Mouse (Mus musculus) kidney, adult 8-10 months (tissue): ENCODE results near the gene Bckdhb.
A peak's percentile ranks its signal among the peaks of the same experiment; 100 is the strongest.
"Not testable (repeated sequence)": the region's sequence is repeated elsewhere in the genome, so short reads cannot be mapped to it uniquely, and the experiment has no call there.

ENCODE experiments used
- DNase-seq, 2 experiments: peaks; one replicate each; pipeline ENCODE4 v3.0.0; 2022

The Bckdhb gene

DNA sequence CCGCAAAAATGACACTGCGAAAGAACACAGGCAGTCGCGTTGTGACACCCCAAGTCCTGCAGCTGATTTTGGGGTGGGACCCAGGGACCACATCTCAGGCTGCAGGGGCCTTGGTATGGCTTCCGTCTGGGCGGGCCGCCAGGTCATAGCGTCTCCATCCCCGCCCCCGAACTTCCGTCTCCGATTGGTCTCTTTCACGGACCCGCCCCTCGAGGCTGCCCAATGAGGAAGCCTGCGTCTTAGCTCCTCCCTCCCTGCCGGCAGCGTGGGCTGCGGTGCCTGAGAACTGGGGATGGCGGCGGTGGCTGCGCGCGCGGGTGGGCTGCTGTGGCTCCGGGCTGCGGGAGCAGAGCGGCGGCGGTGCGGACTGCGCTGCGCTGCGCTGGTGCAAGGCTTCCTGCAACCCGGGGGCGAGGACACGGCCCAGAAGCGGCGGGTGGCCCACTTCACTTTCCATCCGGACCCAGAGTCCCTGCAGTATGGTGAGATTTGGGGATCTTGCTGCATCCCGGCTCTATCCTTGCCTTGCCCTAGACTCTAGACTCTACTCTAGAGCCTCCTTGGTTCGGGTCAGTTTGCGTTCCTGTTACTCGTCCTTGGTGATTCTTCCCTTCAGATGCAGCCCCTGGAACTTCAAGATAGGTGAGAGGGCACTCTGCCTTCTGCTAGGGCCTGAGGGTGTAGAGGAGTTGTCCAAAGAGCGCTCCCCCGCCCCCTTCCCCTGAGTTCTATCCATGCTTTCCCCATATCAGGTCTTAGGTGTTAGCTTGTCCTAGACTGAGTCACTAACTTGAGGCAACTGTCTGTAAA lies at the start of gene Bckdhb:
Bckdhb (plus strand) TSS at position 268 of the 810 bp plus-strand sequence.
- peak; percentile 96 to 98 for DNase-seq

DNA sequence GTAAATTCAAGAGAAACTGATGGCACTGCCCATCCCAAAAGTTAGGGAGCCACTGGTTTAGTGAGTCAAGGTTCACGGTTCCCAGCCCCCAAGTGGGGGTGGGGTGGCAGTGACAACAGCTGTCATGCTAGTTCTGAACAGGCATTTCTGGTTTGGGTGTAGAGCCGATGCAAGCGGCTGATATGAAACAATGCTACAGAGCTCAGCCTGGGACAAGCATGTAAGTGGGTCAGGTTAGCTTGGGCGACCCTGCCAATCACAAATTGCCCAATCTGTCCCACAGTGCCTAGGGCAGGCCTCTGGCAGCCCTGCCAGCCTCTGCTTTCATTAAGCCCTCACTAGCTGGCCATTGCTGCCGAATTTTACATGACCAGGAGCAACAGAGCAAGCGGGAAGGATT lies 42.8 kb upstream of the Bckdhb start:
- DNase-seq = peak in 1 of 2 experiments; percentile 0

DNA sequence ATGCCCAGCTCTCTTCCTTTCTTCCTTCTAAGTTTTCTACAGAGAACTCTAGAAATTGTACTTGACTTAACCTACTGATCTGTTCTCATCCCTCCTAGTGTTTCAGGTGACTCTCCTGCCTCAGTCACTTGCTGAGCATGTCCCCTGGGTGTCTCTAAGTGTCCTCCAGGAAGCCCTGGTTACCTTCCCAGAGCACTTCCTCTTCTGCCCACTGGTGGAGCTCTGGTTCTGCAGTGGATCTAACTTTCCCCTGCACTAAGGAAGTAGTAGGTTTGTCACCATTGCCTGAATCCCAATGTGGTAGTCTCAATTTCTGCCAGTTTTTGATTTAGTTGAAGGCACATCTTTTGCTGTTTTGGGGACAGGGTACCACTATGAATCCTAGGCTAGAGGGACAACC lies 38.8 kb upstream of the Bckdhb start:
- no peak for DNase-seq

DNA sequence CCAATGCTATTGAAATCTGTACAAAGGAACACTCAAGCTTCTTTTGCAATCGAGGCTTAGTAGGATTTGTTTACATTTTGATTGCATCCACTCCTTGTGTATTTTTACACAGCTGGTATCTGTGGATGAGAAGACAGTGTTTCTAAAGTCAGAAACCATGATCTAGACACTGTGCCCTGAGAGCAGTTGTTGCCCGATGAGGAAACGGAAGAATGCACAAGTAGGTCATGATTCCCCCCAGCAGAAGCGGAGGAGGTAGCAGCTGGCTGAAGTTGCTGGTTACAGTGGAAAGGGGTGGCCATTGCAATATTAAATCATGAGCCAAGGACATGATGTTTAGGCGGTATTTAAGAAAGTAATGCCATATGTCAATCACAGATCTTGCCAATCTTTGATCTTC lies 36.7 kb upstream of the Bckdhb start:
- DNase-seq = no peak

DNA sequence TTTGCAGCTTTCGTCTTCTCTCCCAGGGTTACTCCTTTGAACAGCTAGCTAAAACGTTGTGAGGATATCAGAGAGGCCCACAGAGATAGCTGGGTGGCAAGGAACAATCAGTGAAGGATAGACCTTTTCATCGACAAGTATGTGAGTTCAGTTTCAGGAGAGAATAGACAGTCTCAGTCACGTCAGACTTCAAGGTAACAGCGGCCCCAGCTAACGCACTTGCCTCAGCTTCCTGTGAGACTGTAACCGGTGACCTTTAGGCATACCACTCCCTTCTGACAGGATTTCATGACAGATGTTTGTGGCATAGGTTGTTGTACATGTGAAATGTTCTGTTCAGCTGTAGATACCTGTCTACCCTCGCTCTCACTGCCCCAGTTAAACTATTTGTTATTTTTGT lies 31.9 kb upstream of the Bckdhb start:
- no peak for DNase-seq

DNA sequence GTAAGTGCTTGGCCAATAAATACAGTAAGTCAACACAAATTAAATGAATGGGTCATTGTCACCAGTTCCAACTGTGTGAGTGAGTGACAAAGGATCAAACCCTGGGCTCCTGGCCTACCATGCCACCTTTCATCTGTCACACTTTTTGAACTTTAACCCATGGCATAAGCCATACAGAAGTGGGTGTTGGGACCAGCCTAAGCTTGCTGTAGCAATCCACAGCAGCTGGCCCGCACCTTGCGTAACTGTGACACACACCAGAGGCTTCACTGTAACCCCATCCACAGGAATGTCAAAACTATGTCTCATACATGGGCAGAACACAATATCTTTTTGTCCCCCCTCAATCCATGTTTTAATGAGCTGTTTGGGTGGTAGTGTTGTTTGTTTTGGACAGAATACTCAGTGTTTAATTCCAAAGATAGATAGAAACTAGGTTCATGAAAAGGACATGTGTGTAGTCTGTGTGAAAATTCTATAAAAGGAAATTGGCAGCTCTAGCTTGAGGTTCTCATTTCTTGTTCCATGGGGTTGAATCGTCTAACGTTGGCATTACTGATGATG lies 31.1 kb upstream of the Bckdhb start:
- no peak for DNase-seq

DNA sequence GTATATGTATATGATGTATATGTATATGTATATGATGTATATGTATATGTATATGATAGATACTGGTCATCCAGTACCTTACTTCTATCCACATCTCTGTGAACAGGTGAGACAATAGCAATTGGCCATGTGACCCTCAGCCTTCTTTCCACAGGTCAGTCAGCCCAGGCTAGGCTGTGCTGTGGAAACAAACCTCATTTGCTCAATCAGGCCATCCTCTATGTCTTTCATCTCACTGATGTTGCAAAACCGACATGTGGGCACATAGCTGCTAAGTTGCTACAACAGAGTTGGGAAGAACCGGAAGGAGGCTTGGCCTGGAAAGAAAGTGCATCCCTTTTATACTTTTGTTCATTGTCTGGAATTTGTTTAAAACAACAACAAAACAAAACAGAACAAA lies 22.9 kb upstream of the Bckdhb start:
- DNase-seq = no peak

DNA sequence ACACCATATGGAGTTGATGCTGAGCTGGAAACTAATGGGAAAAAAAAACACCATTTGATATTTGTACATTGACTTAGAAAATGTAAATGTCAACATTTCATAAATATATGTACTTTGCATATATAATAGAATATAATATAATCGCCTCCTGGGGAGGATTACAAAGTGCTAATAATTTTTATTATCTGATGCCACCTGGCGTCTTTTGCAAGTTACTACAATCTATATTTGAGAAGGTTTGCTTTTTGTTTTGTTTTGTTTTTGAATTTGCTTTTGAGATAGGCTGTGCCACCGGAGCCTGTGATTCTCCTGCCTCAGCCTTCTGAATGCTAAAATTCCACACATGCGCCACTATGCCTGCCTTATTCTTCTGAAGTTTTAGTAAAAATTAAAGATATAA lies 19.1 kb upstream of the Bckdhb start:
- no peak for DNase-seq

DNA sequence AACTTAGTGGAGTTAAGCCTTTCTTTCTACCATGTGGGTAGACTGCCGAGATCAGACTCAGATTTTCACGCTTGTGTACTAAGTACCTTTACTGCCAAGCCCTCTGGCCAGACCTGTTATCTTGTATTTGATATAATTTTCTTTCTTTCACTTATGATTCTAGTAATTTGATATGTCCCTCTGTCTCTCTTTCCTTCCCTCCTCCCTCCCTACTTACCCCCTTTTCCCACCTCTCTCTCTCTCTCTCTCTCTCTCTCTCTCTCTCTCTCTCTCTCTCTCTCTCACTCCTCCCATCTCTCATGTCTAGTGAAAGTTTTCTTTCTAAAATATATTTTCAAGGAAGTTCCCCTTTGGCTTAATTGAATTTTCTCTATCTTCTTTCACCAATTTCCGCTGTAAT lies 17.9 kb upstream of the Bckdhb start:
- DNase-seq = no peak

DNA sequence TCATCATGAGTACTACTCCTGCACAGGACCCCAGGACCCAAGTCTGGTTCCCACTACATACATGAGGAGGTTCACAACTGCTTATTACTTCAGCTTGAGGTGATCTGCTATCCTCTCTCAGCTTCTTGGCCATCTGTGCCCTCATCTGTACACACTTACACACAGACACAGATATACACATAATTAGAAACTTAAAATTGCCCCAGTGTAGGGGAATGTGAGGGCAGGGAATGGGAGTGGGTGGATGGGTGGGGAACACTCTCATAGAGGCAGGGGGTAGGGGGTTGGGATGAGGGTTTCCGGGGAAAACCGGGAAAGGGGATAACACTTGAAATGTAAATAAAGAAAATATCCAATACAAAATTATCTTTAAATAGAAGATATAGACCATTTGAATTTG lies 15.1 kb upstream of the Bckdhb start:
- DNase-seq = no peak

DNA sequence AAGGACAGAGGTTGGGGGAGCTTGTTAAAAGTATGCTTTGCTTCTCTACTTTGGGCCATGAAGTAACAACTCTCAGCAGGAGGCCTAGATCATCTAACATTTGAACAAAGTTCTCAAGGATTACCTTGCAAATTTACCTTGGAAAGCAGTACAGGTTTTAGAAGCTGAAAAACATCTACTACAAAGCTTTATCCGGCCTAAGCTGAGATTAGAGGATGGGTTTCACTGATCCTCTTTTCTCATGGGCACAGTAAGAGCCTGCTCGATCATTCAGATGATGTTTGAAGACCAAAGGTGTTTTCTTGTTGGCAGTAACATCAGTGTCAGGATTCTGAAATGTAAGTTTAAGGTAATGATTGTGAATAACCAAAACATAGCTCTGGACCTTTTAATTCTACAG lies 14.0 kb upstream of the Bckdhb start:
- no peak for DNase-seq

DNA sequence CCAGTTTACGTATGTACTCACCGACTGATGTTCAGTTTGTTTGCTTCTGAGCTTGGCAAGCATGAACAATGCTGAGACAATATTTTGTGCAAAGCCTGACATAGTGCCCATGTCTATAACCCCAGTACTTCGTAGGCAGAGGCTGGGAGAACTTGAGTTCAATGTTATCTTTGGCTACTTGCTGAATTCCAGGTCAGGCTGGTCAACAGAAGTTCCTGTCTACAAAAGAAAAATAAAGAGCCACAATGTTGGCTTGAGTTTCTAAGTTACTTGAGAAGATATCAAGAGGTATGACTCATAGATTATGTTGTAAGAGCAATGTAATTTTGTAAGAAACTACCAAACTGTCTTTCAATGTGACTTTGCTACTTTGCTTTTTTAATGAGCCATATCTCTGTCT lies 2.9 kb upstream of the Bckdhb start:
- peak in 1 of 2 experiments; percentile 5 for DNase-seq

DNA sequence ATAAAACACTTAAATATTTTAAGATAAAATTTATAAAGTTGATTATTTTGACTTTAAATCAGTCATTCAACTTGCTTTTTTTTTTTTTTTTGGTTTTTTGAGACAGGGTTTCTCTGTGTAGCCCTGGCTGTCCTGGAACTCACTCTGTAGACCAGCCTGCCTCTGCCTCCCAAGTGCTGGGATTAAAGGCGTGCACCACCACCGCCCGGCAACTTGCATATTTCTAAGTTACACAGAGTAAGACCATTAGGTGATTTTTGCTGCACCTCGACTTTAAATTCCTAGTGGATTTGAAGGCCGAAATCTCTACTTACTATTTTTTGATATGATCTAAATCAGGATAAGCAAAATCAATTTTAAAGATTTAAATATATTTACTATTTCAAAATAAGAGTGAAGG lies 589 bp upstream of the Bckdhb start:
- DNase-seq = peak in 1 of 2 experiments; percentile 2

DNA sequence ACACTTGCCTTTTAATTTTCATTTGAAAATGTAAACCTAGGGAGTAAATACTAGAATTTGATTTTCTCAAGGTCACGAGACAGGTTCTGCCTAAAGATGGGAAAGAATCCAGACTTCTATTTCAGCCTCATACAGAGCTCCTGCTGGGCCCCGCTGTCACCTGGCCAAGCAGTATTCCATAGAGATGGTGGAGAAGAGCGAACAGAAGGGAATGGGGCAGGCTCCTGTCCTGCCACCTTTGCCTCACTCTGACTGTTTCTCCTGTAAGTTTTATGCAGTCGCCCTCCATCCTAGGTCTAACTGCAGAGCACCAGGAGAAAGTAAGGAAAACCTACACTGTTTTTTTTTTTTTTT lies 720 bp downstream of the Bckdhb start:
- peak in 1 of 2 experiments; percentile 9 for DNase-seq

DNA sequence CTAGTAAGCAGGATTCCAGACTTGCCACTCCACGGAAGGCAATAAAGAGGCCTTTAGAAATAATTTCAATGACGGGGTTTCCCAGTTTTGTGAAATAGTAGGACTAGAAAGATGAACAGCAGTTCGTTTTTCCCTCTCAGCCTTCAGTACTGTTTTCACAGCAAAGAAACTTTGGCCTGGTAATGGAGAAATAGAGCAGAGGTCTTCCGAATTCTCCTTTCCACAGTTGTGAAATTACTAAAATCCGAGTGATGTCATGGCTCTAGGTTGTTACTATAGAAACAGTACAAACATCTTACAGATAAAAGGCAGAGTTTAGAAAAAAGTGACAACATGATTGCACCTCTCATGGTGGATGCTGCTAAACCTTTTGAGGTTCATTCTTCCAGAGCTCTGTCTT lies 1.4 kb downstream of the Bckdhb start:
- DNase-seq = no peak

DNA sequence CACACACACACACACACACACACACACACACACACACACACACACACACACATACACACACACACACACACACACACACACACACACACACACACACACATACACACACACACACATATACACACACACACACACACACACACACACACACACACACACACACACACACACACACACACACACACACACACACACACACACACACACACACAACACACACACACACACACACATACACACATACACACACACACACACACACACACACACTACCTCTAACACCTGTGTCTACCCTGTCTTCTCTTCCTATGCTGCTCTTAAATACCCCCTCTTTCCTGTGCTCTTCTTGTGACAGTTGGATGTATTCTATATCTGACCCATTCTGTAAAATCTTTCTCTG lies 14.6 kb downstream of the Bckdhb start:
- not testable (repeated sequence) for DNase-seq

DNA sequence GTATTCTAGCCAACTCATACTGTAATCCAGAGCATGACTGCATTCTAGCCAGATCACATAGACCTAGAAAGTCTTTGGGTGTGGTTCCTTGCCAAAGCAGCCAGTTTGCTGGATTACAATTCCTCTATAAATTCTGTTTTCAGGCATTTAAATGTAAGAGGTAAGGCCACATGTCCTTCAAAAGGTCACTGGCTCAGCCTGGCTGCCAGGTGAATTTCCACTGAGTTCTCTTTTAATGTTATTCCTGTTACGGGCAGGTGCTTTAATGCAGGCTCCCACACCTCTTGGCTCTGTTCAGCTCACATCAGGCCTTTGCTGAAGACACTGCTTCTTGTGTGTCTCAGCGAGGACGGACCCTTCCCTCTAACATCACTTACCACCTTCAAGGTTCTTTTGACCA lies 15.1 kb downstream of the Bckdhb start:
- peak; percentile 41 to 69 for DNase-seq

DNA sequence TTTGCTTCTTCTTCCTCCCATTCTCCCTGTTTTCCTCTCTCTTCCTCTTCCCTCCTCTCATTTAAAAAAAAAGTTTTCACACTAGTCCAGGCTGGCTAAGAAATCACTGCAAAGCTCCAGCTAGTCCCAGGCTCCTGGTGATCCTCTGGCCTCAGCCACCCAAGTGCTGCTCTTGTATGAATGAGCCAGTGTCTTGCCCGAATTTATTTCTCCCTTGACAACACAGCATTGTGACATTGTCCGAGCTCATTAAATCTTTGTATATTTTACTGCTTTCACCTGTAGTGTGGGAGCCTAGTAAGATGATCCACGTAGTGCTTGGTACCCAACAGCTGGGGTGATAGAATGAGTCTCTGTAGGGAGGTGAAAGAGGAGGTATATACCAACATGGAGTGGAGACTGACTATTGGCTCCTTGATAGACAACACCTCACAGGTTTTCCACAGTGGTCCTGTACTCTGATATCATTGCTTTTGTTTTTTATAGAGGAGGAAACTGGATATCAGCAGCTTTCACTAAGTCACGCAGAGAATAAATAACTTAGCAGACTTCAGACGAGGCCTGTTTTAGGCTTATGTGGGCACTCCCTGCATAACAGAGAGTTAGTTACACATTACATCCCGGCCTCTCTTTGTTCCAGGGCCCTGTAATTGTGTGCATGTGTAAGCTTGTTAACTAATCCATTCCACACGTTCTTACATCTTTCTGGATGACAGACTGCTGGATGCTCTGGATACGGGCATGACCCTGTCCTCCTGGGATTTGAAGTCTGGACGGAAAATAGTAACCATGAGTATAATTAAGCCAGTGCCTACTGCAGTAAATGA lies 15.8 kb downstream of the Bckdhb start:
- DNase-seq = no peak

DNA sequence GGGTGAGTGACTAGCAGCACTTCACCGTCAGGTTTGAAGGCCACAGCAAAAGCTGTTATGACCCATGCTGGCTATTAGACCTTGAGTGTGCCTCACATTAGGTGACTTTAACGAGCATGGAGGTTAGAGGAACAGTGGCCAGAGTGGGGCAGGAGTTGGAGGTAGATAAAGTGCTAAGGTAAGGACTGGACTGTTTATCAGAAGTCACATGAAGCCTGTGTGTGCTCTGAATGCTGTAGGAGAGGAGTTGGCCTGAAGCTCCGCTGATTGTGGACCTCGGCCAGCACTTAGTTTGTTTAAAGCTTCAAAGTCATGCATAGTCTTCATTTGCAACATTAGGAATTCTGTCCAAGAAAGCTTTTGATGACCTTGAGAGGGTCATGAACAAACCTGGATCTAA lies 26.4 kb downstream of the Bckdhb start:
- DNase-seq = peak in 1 of 2 experiments; percentile 43

DNA sequence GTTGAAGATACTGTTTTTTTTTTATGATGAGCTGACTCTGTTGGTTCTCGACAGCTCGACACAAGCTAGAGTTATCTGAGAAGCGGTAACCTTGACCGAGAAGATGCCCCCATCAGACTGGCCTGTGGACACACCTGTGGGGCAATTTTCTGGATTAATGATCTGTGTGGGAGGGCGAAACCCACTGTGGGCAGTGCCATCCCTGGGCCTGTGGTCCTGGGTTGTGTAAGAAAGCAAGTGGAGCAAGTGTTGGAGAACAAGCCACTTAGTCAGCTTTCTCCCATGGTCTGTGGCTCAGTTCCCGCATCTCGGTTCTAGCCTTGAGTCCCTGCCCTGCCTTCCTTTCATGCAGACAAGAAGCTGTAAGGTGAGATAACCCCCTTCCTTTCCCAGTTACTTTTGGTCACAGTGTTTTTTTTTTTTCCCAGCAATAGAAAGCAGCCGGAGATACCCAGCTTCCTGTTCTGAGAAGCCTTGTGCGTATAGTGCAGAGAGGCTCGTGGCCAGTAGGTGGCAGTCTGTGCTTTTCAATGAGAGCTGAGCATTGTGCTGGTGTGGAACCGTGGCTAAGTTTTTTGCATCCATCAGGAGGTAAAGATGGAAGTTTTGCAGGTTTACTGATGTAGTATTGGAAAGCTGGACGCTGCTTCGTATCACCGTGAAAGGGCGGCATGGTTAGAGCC lies 31.8 kb downstream of the Bckdhb start:
- DNase-seq = peak; percentile 67 to 84

DNA sequence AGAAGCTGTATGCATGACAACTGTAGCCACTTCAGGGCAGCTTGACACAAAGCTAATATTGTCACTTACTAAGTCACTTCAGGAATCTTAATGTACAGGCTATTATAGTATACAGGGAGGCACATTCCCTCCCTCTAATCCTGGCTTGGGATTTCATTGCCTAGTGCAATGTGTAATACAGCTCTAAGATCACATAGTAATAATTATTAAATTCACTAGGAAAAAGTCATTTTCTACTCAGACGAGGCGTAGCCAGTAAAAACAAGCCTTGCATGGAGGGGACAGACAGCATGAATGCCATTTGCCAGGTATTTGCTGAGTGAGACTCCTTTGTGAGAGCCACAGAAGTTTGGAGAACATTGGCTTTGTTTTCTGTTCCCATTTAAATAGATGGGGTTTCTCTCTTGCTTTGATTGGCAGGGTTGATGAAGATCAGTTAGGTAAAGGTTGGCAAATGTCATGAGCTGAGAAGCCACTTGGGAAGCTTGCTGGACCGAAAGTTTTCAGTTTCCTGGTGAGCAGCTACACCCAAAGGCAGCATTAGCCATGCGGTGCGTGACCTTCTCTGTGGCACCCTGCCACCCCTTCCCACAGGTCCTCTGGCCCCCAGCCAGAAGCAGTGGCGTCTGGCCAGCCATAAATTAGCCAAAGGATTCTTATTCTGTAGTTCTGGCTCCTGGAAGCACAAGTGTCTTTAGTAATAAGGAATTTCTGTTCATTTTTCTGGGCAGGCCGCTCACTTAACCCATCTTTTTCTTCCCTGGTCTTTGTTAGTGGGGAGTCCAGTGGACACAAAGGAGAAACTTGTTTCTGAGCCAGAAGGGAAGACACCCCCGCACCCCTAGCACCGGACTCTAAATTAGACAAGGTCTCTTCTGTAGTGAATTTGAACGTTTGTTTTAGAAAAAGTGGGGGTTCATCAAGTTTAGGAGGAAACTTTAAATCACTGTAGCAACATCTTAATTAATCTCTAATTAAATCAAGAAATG lies 37.4 kb downstream of the Bckdhb start:
- peak; percentile 89 to 93 for DNase-seq

DNA sequence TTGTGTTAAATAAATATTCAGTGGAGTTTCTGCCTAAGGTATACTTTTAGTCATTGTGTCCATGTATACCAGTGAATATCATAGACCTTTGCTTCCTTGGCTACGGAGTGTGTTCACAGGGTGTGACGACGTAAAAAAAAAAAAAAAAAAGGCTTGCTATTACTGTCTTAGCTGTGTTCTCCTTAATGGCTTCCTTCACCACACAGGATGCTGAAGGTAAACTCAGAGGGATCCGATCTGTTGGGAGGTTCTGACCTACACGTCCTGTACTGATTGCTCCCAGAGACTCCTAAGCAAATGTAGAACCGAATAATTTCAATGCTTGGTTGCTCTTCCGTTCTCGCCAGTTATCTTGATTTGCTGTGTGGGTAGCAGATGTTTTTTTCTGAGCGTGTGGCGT lies 38.4 kb downstream of the Bckdhb start:
- no peak for DNase-seq
